Mouse (Mus musculus): ENCODE measurements around the gene Tmem237. TPM values are rescaled to one million over a fixed set of nuclear protein-coding genes. Genes with fewer than 3 reads are reported as not detected.

The Tmem237 gene
- 40.9 and 43.2 TPM in 2 replicates for polyA plus RNA-seq (2014; fragmentation: Nextera tagmentation; extraction: Ambion mirVana)

- Histone ChIP-seq H3K27me3 (ENCODE audit: control insufficient read depth, insufficient read depth, low read length) (no peaks in the 10 kb centered on the region), H3K4me3 (ENCODE audit: low read depth, low read length) (peak within 1 kb of the TSS; percentile 47), H3K9ac (replicated peaks; ENCODE audit: low read depth, low read length) (peak within 1 kb of the TSS; percentile 55), H3K36me3 (ENCODE audit: control insufficient read depth, insufficient read depth, low read length) (peaks cover 4% of the 10 kb centered on the region; the same call in 1 of the 2 replicates), H3K9me3 (ENCODE audit: control insufficient read depth, low read depth, low read length) (no peaks in the 10 kb centered on the region), H3K4me2 (replicated peaks; ENCODE audit: low read depth, low read length) (peak within 1 kb of the TSS; percentile 52), H3K27ac (ENCODE audit: low read length) (peak within 1 kb of the TSS; percentile 72), H3K4me1 (ENCODE audit: control insufficient read depth, insufficient read depth, low read length) (0 out of 2 replicates have a peak, but pooled peaks cover 4% of the 10 kb centered on the region)
- under 1% methylated on average over 73 of the region's 74 CpGs for WGBS
- ATAC-seq (ENCODE audit: insufficient number of reproducible peaks, insufficient read depth, low FRiP score, low read depth) = peak; percentile 97
These were observed at the start of gene Tmem237 for GRCm38 (mm10) chr1:59119720-59120457. TSS of gene Tmem237 (minus strand) at chr1:59120408.

- no peaks in the 10 kb centered on the region for H3K27me3 ChIP-seq (ENCODE audit: control insufficient read depth, insufficient read depth, low read length)
- no peak for ATAC-seq (ENCODE audit: insufficient number of reproducible peaks, insufficient read depth, low FRiP score, low read depth)
- 90% methylated on average over 6 of the region's 6 CpGs for WGBS
- no peak overlapping the region for H3K9ac ChIP-seq (replicated peaks; ENCODE audit: low read depth, low read length)
- H3K27ac ChIP-seq (ENCODE audit: low read length) = no peak overlapping the region
- no peak overlapping the region for H3K4me2 ChIP-seq (replicated peaks; ENCODE audit: low read depth, low read length)
- H3K4me1 ChIP-seq (ENCODE audit: control insufficient read depth, insufficient read depth, low read length) = 0 out of 2 replicates have a peak, but pooled peaks cover 3% of the 10 kb centered on the region
- H3K36me3 ChIP-seq (ENCODE audit: control insufficient read depth, insufficient read depth, low read length) = peaks cover 4% of the 10 kb centered on the region; the same call in 1 of the 2 replicates
- no peaks in the 10 kb centered on the region for H3K9me3 ChIP-seq (ENCODE audit: control insufficient read depth, low read depth, low read length)
- no peak overlapping the region for H3K4me3 ChIP-seq (ENCODE audit: low read depth, low read length)
These were observed 49.4 kb upstream of the Tmem237 start for GRCm38 (mm10) chr1:59169586-59169985.

GRCm38 (mm10) chr1:59168556-59168955 is 48.3 kb upstream of the Tmem237 start:
- Histone ChIP-seq H3K36me3 (ENCODE audit: control insufficient read depth, insufficient read depth, low read length) (peaks cover 4% of the 10 kb centered on the region; the same call in 1 of the 2 replicates), H3K4me3 (ENCODE audit: low read depth, low read length) (no peak overlapping the region), H3K27ac (ENCODE audit: low read length) (no peak overlapping the region), H3K4me2 (replicated peaks; ENCODE audit: low read depth, low read length) (no peak overlapping the region), H3K27me3 (ENCODE audit: control insufficient read depth, insufficient read depth, low read length) (no peaks in the 10 kb centered on the region), H3K9ac (replicated peaks; ENCODE audit: low read depth, low read length) (no peak overlapping the region), H3K9me3 (ENCODE audit: control insufficient read depth, low read depth, low read length) (no peaks in the 10 kb centered on the region), H3K4me1 (ENCODE audit: control insufficient read depth, insufficient read depth, low read length) (0 out of 2 replicates have a peak, but pooled peaks cover 3% of the 10 kb centered on the region)
- WGBS = 47% methylated on average over 2 of the region's 2 CpGs
- ATAC-seq (ENCODE audit: insufficient number of reproducible peaks, insufficient read depth, low FRiP score, low read depth) = no peak

- Histone ChIP-seq H3K4me3 (ENCODE audit: low read depth, low read length) (no peak overlapping the region), H3K36me3 (ENCODE audit: control insufficient read depth, insufficient read depth, low read length) (peaks cover 8% of the 10 kb centered on the region), H3K27ac (ENCODE audit: low read length) (no peak overlapping the region), H3K9ac (replicated peaks; ENCODE audit: low read depth, low read length) (no peak overlapping the region), H3K4me2 (replicated peaks; ENCODE audit: low read depth, low read length) (no peak overlapping the region), H3K9me3 (ENCODE audit: control insufficient read depth, low read depth, low read length) (no peaks in the 10 kb centered on the region), H3K4me1 (ENCODE audit: control insufficient read depth, insufficient read depth, low read length) (0 out of 2 replicates have a peak, but pooled peaks cover 3% of the 10 kb centered on the region), H3K27me3 (ENCODE audit: control insufficient read depth, insufficient read depth, low read length) (no peaks in the 10 kb centered on the region)
- ATAC-seq (ENCODE audit: insufficient number of reproducible peaks, insufficient read depth, low FRiP score, low read depth) = no peak
- WGBS = 63% methylated on average over 4 of the region's 4 CpGs
These were observed 47.6 kb upstream of the Tmem237 start for GRCm38 (mm10) chr1:59167654-59168425.

- 84% methylated on average over 9 of the region's 9 CpGs for WGBS
- Histone ChIP-seq H3K4me2 (replicated peaks; ENCODE audit: low read depth, low read length) (no peak overlapping the region), H3K27ac (ENCODE audit: low read length) (no peak overlapping the region), H3K4me3 (ENCODE audit: low read depth, low read length) (no peak overlapping the region), H3K9me3 (ENCODE audit: control insufficient read depth, low read depth, low read length) (no peaks in the 10 kb centered on the region), H3K36me3 (ENCODE audit: control insufficient read depth, insufficient read depth, low read length) (peaks cover 9% of the 10 kb centered on the region), H3K4me1 (ENCODE audit: control insufficient read depth, insufficient read depth, low read length) (no peaks in the 10 kb centered on the region), H3K27me3 (ENCODE audit: control insufficient read depth, insufficient read depth, low read length) (no peaks in the 10 kb centered on the region), H3K9ac (replicated peaks; ENCODE audit: low read depth, low read length) (no peak overlapping the region)
- ATAC-seq (ENCODE audit: insufficient number of reproducible peaks, insufficient read depth, low FRiP score, low read depth) = no peak
These were observed 46.2 kb upstream of the Tmem237 start for GRCm38 (mm10) chr1:59166232-59166905.

GRCm38 (mm10) chr1:59163918-59164317 is 43.7 kb upstream of the Tmem237 start:
- no peaks in the 10 kb centered on the region for H3K4me1 ChIP-seq (ENCODE audit: control insufficient read depth, insufficient read depth, low read length)
- H3K9me3 ChIP-seq (ENCODE audit: control insufficient read depth, low read depth, low read length) = no peaks in the 10 kb centered on the region
- no peak overlapping the region for H3K4me2 ChIP-seq (replicated peaks; ENCODE audit: low read depth, low read length)
- H3K4me3 ChIP-seq (ENCODE audit: low read depth, low read length) = no peak overlapping the region
- WGBS = 66% methylated on average over 5 of the region's 5 CpGs
- peaks cover 9% of the 10 kb centered on the region for H3K36me3 ChIP-seq (ENCODE audit: control insufficient read depth, insufficient read depth, low read length)
- H3K27ac ChIP-seq (ENCODE audit: low read length) = no peak overlapping the region
- ATAC-seq (ENCODE audit: insufficient number of reproducible peaks, insufficient read depth, low FRiP score, low read depth) = no peak
- H3K27me3 ChIP-seq (ENCODE audit: control insufficient read depth, insufficient read depth, low read length) = no peaks in the 10 kb centered on the region
- no peak overlapping the region for H3K9ac ChIP-seq (replicated peaks; ENCODE audit: low read depth, low read length)

- H3K4me1 ChIP-seq (ENCODE audit: control insufficient read depth, insufficient read depth, low read length) = no peaks in the 10 kb centered on the region
These were observed 42.8 kb upstream of the Tmem237 start, which contains the start of gene Mpp4 for GRCm38 (mm10) chr1:59163030-59163461. TSS of gene Mpp4 (minus strand) at chr1:59163389.

More at GRCm38 (mm10) chr1:59163030-59163461, 42.8 kb upstream of the Tmem237 start, which contains the start of gene Mpp4:
- H3K27ac ChIP-seq (ENCODE audit: low read length) = no peak within 1 kb of the TSS
- no peak within 1 kb of the TSS for H3K9ac ChIP-seq (replicated peaks; ENCODE audit: low read depth, low read length)
- ATAC-seq (ENCODE audit: insufficient number of reproducible peaks, insufficient read depth, low FRiP score, low read depth) = no peak
- H3K4me3 ChIP-seq (ENCODE audit: low read depth, low read length) = no peak within 1 kb of the TSS
- peaks cover 9% of the 10 kb centered on the region for H3K36me3 ChIP-seq (ENCODE audit: control insufficient read depth, insufficient read depth, low read length)
- no peaks in the 10 kb centered on the region for H3K9me3 ChIP-seq (ENCODE audit: control insufficient read depth, low read depth, low read length)
- H3K4me2 ChIP-seq (replicated peaks; ENCODE audit: low read depth, low read length) = no peak within 1 kb of the TSS
- H3K27me3 ChIP-seq (ENCODE audit: control insufficient read depth, insufficient read depth, low read length) = no peaks in the 10 kb centered on the region
- WGBS = 72% methylated on average over 12 of the region's 12 CpGs
